Mouse (Mus musculus): ENCODE results near the gene Ube4a. TPM values are rescaled to one million over a fixed set of nuclear protein-coding genes. Genes with fewer than 3 reads are reported as not detected.

Gene Ube4a
- polyA plus RNA-seq, 1 experiment from 2014 or later, result 18.6 TPM

DNA sequence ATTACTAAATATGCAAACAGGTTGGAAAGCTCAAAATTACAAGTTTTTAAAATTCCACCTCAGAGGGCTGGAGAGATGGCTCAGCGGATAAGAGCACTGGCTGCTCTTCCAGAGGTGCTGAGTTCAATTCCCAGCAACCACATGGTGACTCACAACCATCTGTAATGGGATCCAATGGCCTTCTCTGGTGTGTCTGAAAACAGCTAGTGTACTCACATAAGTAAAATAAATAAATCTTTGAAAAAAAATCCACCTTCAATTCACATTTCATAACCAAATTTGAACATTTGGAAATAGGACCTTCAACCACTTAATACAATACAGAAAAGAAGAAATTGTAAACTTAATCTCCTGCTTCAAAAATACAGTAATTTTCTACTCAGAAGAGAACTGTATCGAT lies 45.8 kb downstream of the Ube4a start:
- H3K4me1 ChIP-seq (replicated peaks; ENCODE audit: insufficient read depth, low read length), result peaks cover 8% of the 10 kb centered on the region; the same call in 1 of the 2 replicates
- H3K9me3 ChIP-seq (replicated peaks; ENCODE audit: low read length), result no peaks in the 10 kb centered on the region
- no peaks in the 10 kb centered on the region for H3K27me3 ChIP-seq (ENCODE audit: insufficient read depth, low read length)
- ATAC-seq (replicated peaks; ENCODE audit: low FRiP score, low read depth), result no peak
- H3K36me3 ChIP-seq (ENCODE audit: insufficient read depth, low read length), result no peaks in the 10 kb centered on the region
- 36% methylated on average over 2 of the region's 2 CpGs for WGBS
- peak overlapping the region; percentile 95; the same call in 1 of the 2 replicates for H3K27ac ChIP-seq
- TF ChIP-seq CTCF (IDR thresholded peaks at IDR 0.05; ENCODE audit: low read depth), result no peak
- DNase-seq (ENCODE audit: low spot score), result no peak
- peak overlapping the region; percentile 74 for H3K4me2 ChIP-seq (ENCODE audit: low read length)
- peak overlapping the region; percentile 99 for H3K4me3 ChIP-seq (replicated peaks; ENCODE audit: low read depth, low read length)
- H3K9ac ChIP-seq (ENCODE audit: low read depth, low read length), result peak overlapping the region; percentile 97

DNA sequence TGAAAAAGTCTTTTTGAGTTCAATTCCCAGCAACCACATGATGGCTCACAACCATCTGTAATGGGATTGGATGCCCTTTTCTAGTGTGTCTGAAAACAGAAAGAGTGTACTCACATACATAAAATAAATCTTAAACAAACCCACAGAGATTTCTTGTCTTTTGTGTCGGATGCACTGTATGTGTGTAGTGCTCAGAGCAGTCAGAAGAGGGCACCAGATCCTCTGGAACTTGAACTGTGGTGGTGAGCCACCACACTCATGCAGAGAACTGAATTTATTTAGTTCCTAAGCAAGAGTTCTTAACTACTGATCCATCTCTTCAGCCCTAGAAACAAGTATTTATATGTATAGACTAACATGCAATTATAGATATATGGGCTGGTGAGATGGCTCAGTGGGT lies 49.2 kb downstream of the Ube4a start:
- TF ChIP-seq CTCF (IDR thresholded peaks at IDR 0.05; ENCODE audit: low read depth), result peak; percentile 73
- WGBS, result 38% methylated on average over 1 of the region's 1 CpGs

DNA sequence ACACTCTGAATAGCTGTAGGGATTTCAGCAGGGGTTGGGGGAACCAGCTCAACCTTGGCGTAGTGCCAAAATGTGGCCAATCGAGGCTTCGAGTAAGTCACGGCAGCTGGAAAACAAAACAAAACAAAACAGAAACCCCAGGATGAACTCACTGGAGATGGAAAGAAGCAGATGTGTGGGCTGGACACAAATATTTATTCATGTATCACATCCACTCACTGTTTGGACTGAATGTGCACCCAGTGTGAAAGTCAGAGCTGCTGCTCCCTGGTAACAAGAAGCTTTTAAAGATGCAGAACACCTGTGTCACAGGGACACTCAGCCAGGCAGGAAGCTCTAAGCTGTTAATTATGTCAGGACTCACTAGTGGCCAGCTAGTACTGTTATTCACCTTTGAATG lies 50.7 kb downstream of the Ube4a start:
- no peak for ATAC-seq (replicated peaks; ENCODE audit: low FRiP score, low read depth)
- H3K27ac ChIP-seq, result no peak overlapping the region; the same call in 1 of the 2 replicates
- H3K4me3 ChIP-seq (replicated peaks; ENCODE audit: low read depth, low read length), result no peak overlapping the region
- DNase-seq (ENCODE audit: low spot score), result peak; percentile 61
- no peak for TF ChIP-seq CTCF (IDR thresholded peaks at IDR 0.05; ENCODE audit: low read depth)
- H3K4me2 ChIP-seq (ENCODE audit: low read length), result peak overlapping the region; percentile 28; the same call in 1 of the 2 replicates
- WGBS, result 11% methylated on average over 4 of the region's 4 CpGs
- H3K9me3 ChIP-seq (replicated peaks; ENCODE audit: low read length), result no peaks in the 10 kb centered on the region
- H3K27me3 ChIP-seq (ENCODE audit: insufficient read depth, low read length), result no peaks in the 10 kb centered on the region
- H3K36me3 ChIP-seq (ENCODE audit: insufficient read depth, low read length), result peaks cover 20% of the 10 kb centered on the region
- H3K4me1 ChIP-seq (replicated peaks; ENCODE audit: insufficient read depth, low read length), result peaks cover 9% of the 10 kb centered on the region; the same call in 1 of the 2 replicates
- no peak overlapping the region; the same call in 1 of the 2 replicates for H3K9ac ChIP-seq (ENCODE audit: low read depth, low read length)

More for the DNA sequence above, 49.2 kb downstream of the Ube4a start:
- no peak overlapping the region for H3K27ac ChIP-seq
- no peak overlapping the region for H3K9ac ChIP-seq (ENCODE audit: low read depth, low read length)
- H3K4me3 ChIP-seq (replicated peaks; ENCODE audit: low read depth, low read length), result no peak overlapping the region
- H3K4me1 ChIP-seq (replicated peaks; ENCODE audit: insufficient read depth, low read length), result peaks cover 9% of the 10 kb centered on the region; the same call in 1 of the 2 replicates
- ATAC-seq (replicated peaks; ENCODE audit: low FRiP score, low read depth), result no peak
- H3K9me3 ChIP-seq (replicated peaks; ENCODE audit: low read length), result no peaks in the 10 kb centered on the region
- no peak overlapping the region for H3K4me2 ChIP-seq (ENCODE audit: low read length)
- peak; percentile 59 for DNase-seq (ENCODE audit: low spot score)
- H3K36me3 ChIP-seq (ENCODE audit: insufficient read depth, low read length), result peaks cover 12% of the 10 kb centered on the region
- no peaks in the 10 kb centered on the region for H3K27me3 ChIP-seq (ENCODE audit: insufficient read depth, low read length)

DNA sequence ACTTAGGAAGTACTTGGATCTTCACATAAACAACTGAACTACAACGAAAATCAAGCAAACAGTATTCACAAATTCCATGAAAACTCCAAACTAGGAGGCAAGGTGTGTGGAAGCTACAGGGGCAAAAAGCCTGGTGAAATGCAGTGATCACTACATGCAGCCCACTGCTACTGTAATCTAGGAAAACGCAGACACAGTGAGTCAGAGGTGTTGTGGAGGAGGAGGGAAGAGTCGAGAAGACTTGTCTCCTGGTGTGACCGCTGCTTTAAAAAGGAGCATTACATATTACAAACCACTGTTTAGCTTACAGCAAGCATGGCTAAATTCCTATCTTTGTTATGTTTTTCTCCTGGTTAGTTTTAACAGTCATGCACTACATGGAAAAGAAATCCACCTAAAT lies 54.0 kb downstream of the Ube4a start:
- TF ChIP-seq CTCF (IDR thresholded peaks at IDR 0.05; ENCODE audit: low read depth), result no peak
- ATAC-seq (replicated peaks; ENCODE audit: low FRiP score, low read depth) (no peak), DNase-seq (ENCODE audit: low spot score) (no peak)
- Histone ChIP-seq H3K27me3 (ENCODE audit: insufficient read depth, low read length) (no peaks in the 10 kb centered on the region), H3K4me1 (replicated peaks; ENCODE audit: insufficient read depth, low read length) (peaks cover 9% of the 10 kb centered on the region; the same call in 1 of the 2 replicates), H3K27ac (no peak overlapping the region), H3K4me3 (replicated peaks; ENCODE audit: low read depth, low read length) (no peak overlapping the region), H3K9ac (ENCODE audit: low read depth, low read length) (no peak overlapping the region), H3K4me2 (ENCODE audit: low read length) (no peak overlapping the region), H3K36me3 (ENCODE audit: insufficient read depth, low read length) (peaks cover 20% of the 10 kb centered on the region), H3K9me3 (replicated peaks; ENCODE audit: low read length) (no peaks in the 10 kb centered on the region)
- 92% methylated on average over 4 of the region's 4 CpGs for WGBS

DNA sequence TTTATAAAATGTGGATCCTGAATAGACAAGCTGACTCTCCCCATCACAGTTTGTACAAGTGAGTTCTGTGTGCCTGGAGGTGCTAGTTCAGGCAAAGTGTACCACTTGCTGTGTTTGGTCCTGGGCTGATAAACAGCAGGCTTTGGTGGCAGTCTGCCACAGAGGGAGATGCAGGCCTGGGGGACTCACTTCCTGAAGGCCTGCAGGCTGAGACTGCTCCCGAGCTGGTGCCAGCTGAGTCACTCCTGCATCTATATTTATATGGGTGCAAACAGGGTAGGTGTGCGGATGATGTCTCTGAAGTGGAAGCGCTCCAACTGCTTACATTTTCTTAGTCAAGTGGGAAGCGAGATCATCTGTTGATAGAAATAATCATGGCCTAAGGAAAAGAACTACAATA lies 59.8 kb downstream of the Ube4a start:
- H3K27me3 ChIP-seq (ENCODE audit: insufficient read depth, low read length), result no peaks in the 10 kb centered on the region
- H3K4me2 ChIP-seq (ENCODE audit: low read length), result no peak overlapping the region
- no peak overlapping the region for H3K4me3 ChIP-seq (replicated peaks; ENCODE audit: low read depth, low read length)
- no peak for TF ChIP-seq CTCF (IDR thresholded peaks at IDR 0.05; ENCODE audit: low read depth)
- WGBS, result 78% methylated on average over 4 of the region's 4 CpGs
- DNase-seq (ENCODE audit: low spot score) (no peak), ATAC-seq (replicated peaks; ENCODE audit: low FRiP score, low read depth) (no peak)
- no peaks in the 10 kb centered on the region for H3K9me3 ChIP-seq (replicated peaks; ENCODE audit: low read length)
- H3K27ac ChIP-seq, result no peak overlapping the region
- peaks cover 5% of the 10 kb centered on the region for H3K36me3 ChIP-seq (ENCODE audit: insufficient read depth, low read length)
- H3K4me1 ChIP-seq (replicated peaks; ENCODE audit: insufficient read depth, low read length), result no peaks in the 10 kb centered on the region
- H3K9ac ChIP-seq (ENCODE audit: low read depth, low read length), result no peak overlapping the region

DNA sequence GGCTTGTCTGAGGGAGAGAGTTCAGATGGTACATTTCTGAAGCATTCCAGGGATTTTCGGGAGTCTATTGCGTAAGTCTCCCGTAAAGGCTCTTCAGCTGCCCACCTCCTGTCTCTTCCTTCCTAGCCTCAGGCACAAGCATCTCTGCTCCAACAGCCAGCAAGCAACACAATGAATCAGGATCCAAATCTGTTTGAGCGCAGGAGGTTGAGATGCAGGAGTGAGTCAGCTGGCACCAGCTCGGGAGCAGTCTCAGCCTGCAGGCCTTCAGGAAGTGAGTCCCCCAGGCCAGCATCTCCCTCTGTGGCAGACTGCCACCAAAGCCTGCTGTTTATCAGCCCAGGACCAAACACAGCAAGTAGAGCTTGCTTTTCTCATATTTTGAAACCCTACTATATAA lies 60.4 kb downstream of the Ube4a start:
- Histone ChIP-seq H3K9ac (ENCODE audit: low read depth, low read length) (no peak overlapping the region), H3K9me3 (replicated peaks; ENCODE audit: low read length) (no peaks in the 10 kb centered on the region), H3K36me3 (ENCODE audit: insufficient read depth, low read length) (peaks cover 3% of the 10 kb centered on the region; the same call in 1 of the 2 replicates), H3K4me1 (replicated peaks; ENCODE audit: insufficient read depth, low read length) (no peaks in the 10 kb centered on the region), H3K4me3 (replicated peaks; ENCODE audit: low read depth, low read length) (no peak overlapping the region), H3K27ac (no peak overlapping the region), H3K4me2 (ENCODE audit: low read length) (no peak overlapping the region), H3K27me3 (ENCODE audit: insufficient read depth, low read length) (no peaks in the 10 kb centered on the region)
- 56% methylated on average over 5 of the region's 5 CpGs for WGBS
- no peak for DNase-seq (ENCODE audit: low spot score)
- ATAC-seq (replicated peaks; ENCODE audit: low FRiP score, low read depth), result no peak
- no peak for TF ChIP-seq CTCF (IDR thresholded peaks at IDR 0.05; ENCODE audit: low read depth)

DNA sequence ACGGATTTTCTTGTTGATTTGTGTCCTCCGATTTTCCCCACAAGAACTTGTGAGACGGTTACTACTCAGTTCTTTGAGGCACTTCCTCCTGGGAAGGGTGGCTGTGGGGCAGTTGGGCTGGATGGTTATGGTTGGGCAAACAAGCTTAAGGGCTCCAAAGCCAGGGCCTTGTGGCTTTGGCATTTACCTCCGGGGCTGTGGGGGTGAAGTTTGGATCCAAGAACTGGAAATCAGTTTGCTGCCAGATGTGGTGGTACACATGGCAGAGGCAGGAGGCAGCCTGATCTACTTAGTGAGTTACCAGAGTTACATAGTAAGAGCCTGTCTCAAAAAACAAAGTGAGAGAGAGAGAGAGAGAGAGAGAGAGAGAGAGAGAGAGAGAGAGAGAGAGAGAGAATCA lies 61.5 kb downstream of the Ube4a start:
- Histone ChIP-seq H3K9me3 (replicated peaks; ENCODE audit: low read length) (no peaks in the 10 kb centered on the region), H3K27me3 (ENCODE audit: insufficient read depth, low read length) (no peaks in the 10 kb centered on the region), H3K4me2 (ENCODE audit: low read length) (no peak overlapping the region), H3K27ac (no peak overlapping the region), H3K36me3 (ENCODE audit: insufficient read depth, low read length) (no peaks in the 10 kb centered on the region), H3K4me1 (replicated peaks; ENCODE audit: insufficient read depth, low read length) (no peaks in the 10 kb centered on the region), H3K9ac (ENCODE audit: low read depth, low read length) (no peak overlapping the region), H3K4me3 (replicated peaks; ENCODE audit: low read depth, low read length) (no peak overlapping the region)
- no peak for ATAC-seq (replicated peaks; ENCODE audit: low FRiP score, low read depth)
- TF ChIP-seq CTCF (IDR thresholded peaks at IDR 0.05; ENCODE audit: low read depth), result no peak
- WGBS, result 54% methylated on average over 4 of the region's 4 CpGs
- no peak for DNase-seq (ENCODE audit: low spot score)

All from kidney, postnatal 0 days (tissue).